Mouse (Mus musculus): ENCODE results near the gene Farsa.

Gene Farsa

GRCm38 (mm10) chr8:84834866-84835855 lies 21.6 kb upstream of the Farsa start:
- peak; percentile 90 for DNase-seq (ENCODE audit: low read depth, low spot score)

GRCm38 (mm10) chr8:84837149-84837911 lies 19.5 kb upstream of the Farsa start:
- peak; percentile 34 for DNase-seq (ENCODE audit: low read depth, low spot score)

- DNase-seq (ENCODE audit: low read depth, low spot score), result no peak
These were observed 18.8 kb upstream of the Farsa start for GRCm38 (mm10) chr8:84837912-84838470.

- no peak for DNase-seq (ENCODE audit: low read depth, low spot score)
These were observed 18.3 kb upstream of the Farsa start for GRCm38 (mm10) chr8:84838513-84838912.

GRCm38 (mm10) chr8:84839411-84839810 lies 17.4 kb upstream of the Farsa start:
- DNase-seq (ENCODE audit: low read depth, low spot score), result no peak

- DNase-seq (ENCODE audit: low read depth, low spot score), result no peak
These were observed 16.9 kb upstream of the Farsa start for GRCm38 (mm10) chr8:84839875-84840247.

GRCm38 (mm10) chr8:84840248-84840999 lies 16.4 kb upstream of the Farsa start, which contains the start of gene Rad23a:
Gene Rad23a (minus strand): TSS chr8:84840665.
- peak; percentile 98 for DNase-seq (ENCODE audit: low read depth, low spot score)

- DNase-seq (ENCODE audit: low read depth, low spot score), result no peak
These were observed 15.3 kb upstream of the Farsa start for GRCm38 (mm10) chr8:84841514-84841913.

- DNase-seq (ENCODE audit: low read depth, low spot score), result no peak
These were observed 12.3 kb upstream of the Farsa start for GRCm38 (mm10) chr8:84844397-84845070.

- peak; percentile 56 for DNase-seq (ENCODE audit: low read depth, low spot score)
These were observed 11.3 kb upstream of the Farsa start for GRCm38 (mm10) chr8:84845355-84846093.

GRCm38 (mm10) chr8:84846094-84846721 lies 10.6 kb upstream of the Farsa start:
- peak; percentile 42 for DNase-seq (ENCODE audit: low read depth, low spot score)

GRCm38 (mm10) chr8:84846722-84847572 lies 9.8 kb upstream of the Farsa start, which contains the start of gene Calr:
Gene Calr (minus strand): TSS chr8:84846934.
- peak; percentile 100 for DNase-seq (ENCODE audit: low read depth, low spot score)

GRCm38 (mm10) chr8:84847684-84848435 lies 8.9 kb upstream of the Farsa start:
- DNase-seq (ENCODE audit: low read depth, low spot score), result peak; percentile 34

- DNase-seq (ENCODE audit: low read depth, low spot score), result no peak
These were observed 355 bp upstream of the Farsa start for GRCm38 (mm10) chr8:84856434-84856833.

GRCm38 (mm10) chr8:84871376-84872308 lies 14.9 kb downstream of the Farsa start, which contains the start of gene Syce2:
Gene Syce2 (plus strand): TSS chr8:84872111.
- peak; percentile 64 for DNase-seq (ENCODE audit: low read depth, low spot score)

- no peak for DNase-seq (ENCODE audit: low read depth, low spot score)
These were observed 15.6 kb downstream of the Farsa start for GRCm38 (mm10) chr8:84872309-84872965.
